Mouse (Mus musculus) right cerebral cortex, postnatal 36 days (tissue): ENCODE measurements around the gene Slc8a1.

Source experiments
- DNase-seq, 2 experiments: peaks; one replicate each; pipeline ENCODE4 v3.0.0; 2022; ENCODE audit warnings: low spot score in 2 of 2, mixed read lengths in 1 of 2

Slc8a1 gene

DNA sequence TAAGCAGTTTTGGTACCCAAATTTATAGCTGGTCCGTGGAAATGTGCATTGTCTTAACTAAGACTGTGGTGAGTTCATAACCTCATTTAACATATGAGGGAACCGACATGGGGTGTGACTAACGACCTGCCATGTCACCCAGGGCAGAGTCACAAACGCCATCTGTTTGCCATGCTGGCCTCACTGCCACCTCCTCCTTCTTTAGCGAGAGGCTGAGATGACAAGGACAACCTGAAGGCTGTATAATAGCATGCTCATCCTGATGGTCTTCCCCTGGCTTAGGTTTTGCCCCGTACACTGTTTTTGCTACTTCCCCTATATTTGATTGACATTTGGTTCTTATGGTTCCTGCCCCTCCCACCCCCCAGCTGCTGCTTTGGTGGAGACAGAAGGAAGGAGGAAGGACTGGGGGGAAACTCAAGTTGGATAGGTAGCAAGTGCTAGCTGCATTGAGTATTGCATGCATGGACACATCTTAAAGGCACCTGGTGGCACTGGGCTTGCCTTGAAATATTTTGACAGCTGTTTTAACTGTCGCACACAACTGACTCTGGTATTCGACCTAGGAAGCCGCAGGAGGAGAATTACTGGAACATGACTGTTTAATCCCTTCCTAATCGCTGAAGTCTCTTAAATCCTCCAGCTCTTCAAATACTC lies 313.8 kb downstream of the Slc8a1 start:
- no peak for DNase-seq

DNA sequence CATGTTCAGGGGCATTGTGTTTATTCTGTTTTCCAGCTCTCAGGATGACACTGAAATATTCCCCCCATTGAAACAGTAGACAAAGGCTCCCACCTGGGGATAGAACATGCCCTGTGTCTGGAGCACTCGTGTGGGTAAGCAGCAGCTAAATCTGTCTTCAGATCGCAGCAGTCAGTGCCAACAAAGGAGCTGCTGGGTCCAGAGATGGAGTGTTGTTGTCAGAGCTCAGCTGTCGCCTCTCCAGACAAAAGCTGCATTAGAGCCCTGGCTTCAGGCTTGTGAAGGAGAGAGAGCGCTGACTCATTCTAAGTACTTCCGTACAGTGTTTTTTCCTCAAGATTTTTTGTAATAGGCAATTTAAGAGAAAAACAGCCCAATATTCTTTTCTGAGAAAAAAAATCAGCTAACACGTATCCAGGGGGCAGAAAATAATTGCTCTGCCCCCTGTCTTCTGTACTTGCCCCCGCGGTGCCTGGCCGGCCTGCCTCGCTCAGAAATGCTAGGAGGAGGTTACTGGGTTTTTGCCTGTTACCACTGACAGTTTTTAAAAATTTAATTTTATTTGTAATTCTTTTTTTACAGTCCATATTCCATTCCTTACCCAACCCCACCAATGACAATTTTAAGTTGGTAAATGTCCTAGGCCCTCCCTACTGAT lies 318.2 kb downstream of the Slc8a1 start:
- DNase-seq = peak; percentile 31 to 51

DNA sequence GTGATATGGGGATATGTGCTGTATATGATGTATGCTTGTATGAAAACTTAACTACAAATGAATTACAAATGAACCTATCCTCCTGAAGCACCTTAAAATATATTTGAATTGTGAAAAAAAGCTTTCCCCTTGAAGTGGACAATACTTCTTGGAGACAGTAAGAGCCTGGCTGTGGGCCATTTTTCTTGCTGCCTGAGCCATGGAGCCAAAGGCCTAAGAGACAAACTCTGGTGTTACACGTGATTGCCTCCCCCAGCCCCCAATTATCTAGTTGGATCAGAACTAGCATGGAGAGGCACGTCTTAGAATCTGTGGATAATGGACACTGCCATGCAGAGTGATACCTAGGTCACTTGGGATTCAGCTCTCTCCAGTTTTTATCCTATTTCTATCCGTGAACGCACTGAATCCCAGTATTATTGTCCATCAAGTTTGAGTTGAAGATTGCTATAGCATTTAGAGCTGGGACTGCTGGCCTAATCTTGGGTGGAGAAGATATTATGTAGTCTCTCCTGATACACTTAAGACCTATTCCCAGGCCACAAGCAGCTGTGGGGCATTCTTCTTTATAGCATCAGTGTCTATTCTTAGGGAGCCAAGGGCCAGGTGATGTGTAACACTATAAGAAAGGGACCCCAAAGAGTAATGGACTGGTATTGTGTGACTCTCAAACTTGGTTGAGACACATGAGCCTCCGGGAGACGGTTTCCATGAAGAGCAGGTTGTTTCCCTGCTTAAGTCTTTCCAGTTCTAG lies 321.6 kb downstream of the Slc8a1 start:
- DNase-seq = no peak

DNA sequence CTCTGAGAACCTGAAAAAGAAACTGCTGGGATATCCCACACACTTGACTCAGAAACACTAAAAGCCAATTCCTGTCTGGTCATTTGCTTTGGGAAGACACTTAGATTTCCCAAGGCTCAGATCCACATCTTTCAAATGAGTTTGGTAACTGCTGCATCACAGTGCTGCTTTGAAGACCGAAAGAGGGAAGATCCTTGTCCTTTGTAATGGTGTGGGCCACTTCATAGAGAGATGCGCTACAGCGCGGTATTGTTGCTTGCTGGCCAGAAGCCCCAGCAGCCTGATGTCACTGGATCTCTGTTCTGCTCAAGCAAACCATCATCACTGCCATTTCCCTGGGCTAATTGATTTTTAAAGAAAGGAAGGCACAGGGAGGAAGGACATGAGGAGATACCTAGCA lies 325.4 kb downstream of the Slc8a1 start:
- DNase-seq = no peak

DNA sequence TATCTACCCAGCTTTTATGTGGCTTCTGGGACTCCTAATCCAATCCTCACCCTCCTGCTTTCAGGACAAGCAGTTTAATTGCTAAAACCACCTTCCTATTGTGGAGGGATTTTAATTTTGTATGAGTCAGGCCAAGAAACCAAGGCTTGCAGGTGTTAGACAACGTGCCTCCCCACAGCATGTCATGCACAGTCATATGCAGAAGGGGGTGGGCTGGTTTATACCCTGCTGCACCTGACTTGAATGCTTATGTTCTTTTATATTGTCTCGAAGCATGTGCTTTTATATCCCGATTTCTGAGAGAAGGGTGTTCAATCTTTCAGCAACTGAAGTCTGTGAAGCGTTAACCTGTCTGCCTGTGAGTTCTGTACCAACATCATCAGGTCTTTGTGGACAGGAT lies 334.0 kb downstream of the Slc8a1 start:
- no peak for DNase-seq

DNA sequence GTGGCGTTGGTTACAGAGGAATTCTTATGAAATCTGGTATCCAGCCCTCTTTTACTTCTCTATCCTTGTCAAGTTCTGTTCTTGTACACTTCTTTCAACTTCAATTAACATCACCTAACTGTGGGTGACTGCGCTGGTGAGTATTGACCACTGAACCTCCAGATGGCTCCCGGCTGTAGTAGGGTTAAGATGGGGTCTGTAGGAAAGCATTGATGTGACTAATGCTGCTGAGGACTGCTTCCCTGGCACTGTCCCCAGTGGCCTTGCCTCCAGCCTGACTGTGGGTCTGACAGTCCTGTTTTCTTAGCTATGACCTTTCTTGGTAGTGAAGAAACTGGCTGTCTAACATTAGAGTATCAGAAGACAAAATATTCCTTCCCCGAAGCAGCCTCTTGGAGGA lies 335.1 kb downstream of the Slc8a1 start:
- DNase-seq = no peak

DNA sequence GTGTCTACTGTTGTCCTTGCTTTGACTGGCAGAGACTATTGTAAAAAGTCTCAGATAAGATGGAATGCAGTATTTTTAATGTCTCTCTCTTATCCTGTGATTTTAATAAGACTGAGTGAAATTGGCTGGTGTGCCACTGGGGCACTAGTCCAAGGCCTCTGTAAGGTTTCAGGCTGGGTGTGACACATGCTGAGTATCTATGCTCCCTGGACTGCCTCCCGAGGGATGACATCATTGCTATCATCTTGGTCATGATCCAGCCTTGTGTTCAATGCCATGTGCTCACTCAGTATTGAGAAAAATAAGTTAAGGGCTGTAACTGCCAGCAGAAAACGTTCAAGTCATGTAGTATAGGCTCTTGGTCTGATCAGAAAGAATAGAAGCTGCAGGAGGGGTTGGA lies 335.5 kb downstream of the Slc8a1 start:
- DNase-seq = no peak

DNA sequence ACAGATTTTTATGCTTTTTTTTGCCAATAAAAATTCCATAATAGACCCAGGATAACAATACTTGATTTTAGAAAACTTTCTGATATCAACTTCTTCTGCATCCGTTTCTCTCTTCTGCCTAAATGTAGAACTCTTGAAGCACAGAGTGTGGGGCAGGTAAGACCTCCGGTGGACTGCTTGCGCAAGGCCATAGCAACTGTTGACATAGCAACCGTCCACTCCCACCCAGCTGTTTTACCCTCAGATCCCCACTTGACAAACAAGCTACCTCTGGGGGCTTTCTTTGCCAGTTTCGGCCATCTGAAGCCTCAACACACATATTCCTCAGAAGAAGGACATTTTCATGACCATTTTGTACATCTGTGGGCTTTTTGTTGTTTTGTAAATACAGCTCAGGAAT lies 337.8 kb downstream of the Slc8a1 start:
- no peak for DNase-seq

DNA sequence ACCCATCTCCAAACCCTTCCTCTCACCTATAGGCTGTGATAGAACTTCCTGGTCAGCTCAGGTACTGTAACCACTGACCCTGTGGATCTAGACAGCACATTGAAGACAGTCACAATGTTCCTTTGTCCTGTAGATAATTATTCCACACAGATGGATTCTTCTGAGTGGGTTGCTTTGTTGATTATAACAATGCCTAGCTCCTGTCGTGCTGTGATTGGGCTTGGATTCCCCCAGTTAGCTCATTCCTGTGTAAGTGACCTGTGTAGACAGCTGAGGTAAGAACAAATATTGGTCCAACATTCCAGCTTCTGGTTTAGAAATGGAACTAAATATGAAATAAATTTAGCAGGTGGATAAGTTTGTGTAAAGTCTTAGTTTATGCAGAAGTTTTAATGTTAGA lies 340.7 kb downstream of the Slc8a1 start:
- no peak for DNase-seq

DNA sequence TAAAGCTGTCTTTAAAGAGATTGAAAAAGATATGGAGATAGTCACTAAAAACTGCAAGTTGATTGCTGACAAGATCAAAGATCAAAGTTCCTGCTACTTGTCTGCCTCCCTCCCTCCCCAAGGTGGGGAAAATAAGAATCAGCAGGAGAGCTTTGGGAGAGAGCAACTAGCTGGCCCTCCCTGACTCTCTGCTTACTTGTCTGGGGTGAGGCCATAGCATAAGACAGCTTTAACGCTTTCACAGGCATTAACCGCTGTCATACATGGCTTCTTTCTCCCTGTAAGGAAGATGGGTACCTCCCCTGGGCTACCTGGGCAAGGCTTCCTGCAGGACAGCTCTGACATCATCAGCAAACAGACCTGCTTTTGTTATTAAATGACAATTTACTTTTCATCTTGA lies 344.1 kb downstream of the Slc8a1 start:
- no peak for DNase-seq

DNA sequence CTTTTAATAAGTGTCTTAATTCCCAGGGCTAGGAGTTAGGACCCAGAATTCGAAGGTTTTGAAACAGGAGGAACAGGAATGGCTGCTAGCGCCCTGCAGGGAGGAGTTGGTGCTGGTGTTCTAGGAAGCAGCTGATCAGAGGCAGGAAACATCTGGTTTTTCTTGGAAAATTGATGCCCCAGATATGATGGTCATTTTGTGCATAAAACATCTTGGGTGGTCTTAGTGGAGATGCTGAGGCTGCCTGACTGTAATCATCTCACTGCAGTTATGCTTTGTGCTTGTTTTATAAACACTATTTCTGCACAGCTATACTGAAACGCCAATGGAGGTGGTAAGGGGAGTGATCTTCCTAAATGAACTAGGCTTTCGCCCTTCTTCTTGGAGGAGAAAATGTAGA lies 345.1 kb downstream of the Slc8a1 start:
- DNase-seq = no peak

DNA sequence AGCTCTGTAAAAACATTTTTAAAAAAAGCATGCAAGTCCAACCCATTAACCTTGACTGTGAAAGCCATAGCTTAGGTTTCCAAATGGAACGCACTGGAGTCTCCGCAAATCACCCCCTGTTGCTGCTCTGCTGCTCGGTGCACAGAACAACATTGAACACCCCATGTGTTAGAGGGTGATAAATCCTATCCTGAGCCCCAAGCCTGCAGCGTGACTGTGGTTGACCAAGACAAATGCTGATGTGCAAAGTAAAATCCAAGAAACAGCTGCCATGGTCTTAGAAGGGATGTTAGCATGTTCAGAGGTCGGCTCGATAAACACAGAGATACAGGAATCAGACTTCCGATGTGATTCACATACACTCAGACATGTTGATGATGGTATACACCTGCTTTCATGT lies 346.7 kb downstream of the Slc8a1 start:
- no peak for DNase-seq

DNA sequence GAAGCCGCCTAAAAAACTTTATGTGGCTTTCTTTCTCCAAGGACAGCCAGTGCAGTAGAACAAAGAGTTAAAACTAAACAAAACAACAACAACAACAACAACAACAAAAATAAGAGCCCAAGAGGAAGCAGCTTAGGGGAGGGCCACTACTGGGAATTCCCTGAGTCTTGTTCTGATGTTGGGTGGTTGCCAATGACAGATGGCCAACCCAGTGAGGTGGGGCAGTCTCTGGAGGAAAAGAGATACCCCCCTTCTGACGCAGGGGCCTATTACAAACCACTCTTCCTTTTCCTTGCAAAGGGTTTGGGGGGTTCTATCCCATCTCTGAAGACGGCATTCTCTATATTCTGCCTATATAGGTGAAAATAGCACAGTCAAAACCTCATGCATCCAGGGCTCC lies 347.4 kb downstream of the Slc8a1 start:
- no peak for DNase-seq

DNA sequence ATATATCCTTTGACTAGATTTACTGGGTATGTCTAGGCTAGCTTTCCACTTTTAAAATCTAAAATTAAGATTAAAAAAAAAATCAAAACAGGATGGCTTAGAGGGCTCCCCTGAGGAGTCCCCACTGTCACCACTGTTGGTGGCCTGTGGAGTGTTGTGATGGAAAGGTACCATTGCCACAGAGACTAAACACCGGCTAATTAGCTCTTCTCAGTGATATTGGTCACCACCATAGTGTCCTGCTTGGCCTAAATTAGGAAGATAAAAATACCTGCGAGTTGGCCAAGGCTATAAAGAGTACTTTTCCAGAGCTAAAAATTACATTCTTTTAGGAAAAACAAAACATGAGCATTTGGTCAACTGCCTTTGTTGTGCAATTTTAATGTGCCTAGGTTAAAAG lies 352.1 kb downstream of the Slc8a1 start:
- DNase-seq = no peak

DNA sequence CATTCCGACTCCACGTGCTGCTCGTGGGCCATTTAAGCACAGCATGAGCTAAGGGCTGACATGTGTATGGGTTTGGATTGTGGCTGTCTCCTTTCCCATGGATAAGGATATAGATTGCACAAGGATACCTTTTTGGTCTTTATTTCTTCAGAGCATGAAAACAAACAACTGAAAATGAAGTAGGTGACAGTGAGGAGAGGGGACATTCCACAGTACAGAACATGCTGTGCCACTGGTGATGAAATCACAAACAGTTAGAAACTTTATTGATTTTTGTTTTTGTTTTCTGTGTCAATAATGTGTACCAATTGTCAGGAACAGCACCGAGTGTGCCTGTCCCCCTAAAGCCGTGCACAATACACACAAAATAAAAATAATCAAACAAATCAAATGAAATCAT lies 352.7 kb downstream of the Slc8a1 start:
- DNase-seq = no peak

DNA sequence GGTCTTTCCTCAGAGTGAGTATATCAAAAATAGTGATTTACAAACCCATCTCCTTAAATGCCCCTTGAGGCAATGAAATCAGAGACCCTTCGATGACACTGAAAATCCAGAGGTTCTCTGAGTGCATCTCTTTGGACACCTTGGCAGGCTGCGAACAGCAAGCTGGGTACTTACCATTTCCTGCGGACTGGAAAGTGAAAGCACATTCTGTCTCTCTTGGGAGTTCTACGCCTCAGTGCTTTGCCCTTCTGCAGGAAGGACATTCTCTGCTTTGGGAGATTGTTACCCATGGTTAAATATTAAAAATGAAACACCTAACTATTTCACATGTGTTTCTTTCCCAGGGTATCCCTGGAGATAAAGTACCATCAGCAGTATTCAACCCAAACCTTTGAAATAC lies 354.7 kb downstream of the Slc8a1 start:
- no peak for DNase-seq

DNA sequence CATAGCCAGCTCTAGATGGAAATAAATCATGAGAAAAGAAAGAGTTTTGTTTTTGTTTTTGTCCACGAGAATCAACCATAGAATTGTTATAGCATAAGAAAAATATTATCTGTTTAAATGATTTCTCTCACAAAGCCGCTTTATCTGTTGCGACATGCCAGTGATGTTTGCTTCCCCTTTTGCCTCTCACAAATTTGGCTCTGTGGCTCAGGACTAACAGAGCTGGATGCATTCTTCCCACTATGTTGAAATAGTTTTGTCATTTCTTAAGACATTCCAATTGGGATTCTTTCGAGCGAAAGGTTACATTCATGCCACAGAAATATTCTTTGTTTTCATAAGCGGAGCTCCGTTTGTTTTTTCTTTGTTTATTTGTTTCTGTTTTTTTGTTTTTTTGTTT lies 359.7 kb downstream of the Slc8a1 start:
- no peak for DNase-seq

DNA sequence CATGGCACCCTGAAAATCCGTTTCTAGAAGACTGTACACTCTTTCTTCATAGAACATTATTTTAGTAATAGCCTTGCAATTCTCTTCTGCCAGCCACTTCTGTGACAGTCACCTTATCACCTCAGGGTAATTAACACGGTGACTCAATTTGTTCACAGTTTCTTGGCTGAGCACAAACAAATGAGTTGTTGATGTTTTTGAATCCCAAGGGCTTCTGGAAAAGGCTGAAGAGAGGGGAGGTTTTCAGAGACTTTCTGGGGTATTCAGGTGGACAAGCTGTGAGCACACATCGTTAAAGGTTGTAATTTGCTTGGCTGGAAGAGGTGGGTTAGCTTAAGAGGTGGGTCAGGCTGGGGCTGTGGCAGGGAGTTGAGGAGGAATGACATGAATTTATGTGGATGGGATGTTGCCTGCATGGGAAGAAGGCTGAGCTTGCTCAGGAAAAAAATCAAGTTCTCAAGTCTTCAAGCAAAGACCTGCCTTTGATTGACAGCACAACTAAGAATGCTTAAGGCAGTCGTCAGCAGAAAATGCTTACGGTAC lies 360.3 kb downstream of the Slc8a1 start:
- DNase-seq = no peak

DNA sequence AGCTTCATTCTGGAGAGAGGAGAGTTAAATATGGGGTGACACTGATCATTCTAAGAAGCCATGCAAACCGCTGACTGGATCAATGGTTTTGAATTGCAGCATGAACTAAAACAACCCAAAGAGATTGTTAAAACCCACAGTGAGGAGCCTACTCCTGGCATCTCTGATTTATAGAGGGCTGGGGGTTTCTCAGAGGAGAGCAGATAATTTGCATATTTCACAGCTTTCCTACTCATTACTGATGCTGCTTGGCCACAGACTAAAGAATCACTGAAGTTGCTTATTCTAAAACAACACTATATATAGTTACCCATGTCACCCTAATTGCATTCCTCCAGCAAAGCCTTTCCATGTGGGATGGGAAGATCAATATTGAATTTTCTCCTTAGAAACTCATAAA lies 361.0 kb downstream of the Slc8a1 start:
- no peak for DNase-seq

DNA sequence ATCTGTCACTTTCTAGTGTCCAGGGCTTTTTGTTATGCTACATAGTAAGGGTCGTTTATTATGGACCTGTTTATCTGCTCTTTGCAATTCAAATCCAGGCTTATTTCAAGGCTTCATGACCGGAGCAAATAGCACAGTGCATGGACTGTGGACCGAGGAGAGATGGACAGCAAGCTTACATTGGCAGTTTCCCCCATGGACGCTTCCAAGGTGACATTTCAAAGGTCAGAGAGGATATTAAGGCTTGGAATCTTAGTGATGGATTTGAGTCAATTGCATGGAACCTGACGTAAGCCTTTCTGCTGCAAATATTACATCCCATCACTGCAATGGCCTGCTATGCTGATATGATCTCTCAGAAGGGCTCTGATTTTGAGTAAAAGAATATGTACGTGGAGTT lies 362.3 kb downstream of the Slc8a1 start:
- DNase-seq = no peak

DNA sequence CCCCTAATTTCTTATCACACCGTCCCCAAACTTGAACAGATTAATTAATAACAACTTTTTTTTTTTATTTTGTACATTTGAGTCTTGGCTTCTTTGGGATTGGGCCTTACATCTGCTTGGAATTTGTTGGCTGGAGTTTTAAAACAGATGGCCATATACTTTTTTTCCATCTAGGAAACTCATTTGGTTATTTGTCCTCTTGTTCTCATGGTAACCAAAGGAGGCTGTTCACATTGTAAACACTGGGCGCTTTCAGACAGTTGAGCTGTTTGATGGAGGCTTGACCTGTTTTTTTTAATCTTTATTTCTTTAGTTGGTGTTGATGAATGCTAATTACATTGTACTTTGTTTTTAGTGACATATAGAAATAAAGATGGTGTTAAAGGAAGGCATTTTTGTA lies 369.1 kb downstream of the Slc8a1 start:
- DNase-seq = no peak

DNA sequence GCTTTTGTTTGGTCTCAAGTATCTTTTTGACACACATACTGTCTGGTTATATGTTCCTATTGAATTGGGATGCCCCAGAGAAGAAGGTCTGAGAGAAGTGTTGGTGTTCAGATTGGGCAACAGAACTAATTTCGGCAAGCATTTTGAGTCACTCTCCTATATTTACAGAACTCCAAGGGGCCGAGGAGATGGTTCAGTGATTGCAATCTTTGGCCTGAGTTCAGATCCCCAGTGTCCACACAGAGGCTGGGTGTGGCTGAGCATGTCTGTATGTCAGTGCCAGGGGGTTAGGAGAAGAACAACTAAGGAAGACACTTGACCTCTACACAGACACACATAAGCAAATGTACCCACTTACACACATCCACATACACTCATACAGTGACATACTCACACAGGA lies 369.7 kb downstream of the Slc8a1 start:
- DNase-seq = no peak

DNA sequence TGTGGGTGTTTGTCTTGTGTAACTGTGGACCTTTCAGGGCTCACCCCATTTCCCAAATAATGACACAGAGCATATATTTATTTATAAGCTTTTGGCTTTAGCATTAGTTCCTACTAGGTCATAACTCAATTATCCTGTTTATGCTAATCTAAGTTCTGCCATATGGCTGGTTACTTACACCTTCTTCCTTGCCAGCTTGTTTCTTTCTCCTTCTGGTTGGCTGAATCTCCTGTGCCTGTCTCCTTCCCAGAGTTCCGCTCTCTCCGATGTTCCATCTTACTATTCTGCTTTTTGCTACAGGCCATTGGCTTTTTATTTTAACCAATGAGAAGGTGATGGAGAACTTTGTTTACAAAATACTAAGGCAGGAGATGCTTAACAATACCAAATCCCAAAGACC lies 374.8 kb downstream of the Slc8a1 start:
- DNase-seq = no peak
